Mouse (Mus musculus): Measurements from ENCODE around the gene Cdc73.
"Not testable (repeated sequence)": the region's sequence is repeated elsewhere in the genome, so short reads cannot be mapped to it uniquely, and the experiment has no call there.

Cdc73 gene

GRCm38 (mm10) chr1:143702741-143703262, at the start of gene Cdc73:
Cdc73 (minus strand) TSS chr1:143702893.
- DNase-seq = peak; percentile 92 to 95

DNA sequence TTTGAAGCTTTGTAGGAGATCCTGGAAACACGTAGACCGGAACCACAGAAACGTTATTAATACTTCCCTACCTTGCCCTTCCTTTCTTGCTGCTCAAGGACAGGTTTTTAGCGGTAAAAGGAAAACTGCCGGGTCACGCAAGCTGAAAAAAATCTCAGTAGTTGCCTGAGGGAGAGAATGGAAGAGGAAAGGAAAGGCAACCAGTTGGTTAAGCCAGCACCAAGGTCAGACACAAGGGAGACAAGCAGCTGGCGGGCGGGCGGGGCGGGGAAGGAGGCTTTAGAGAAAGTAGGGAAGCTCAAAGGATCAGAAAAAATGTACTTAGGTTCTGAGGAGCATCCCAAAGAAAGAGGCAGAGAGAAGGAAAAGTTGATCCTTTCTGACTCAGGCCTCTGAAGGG, 43.2 kb upstream of the Cdc73 start:
- no peak for DNase-seq

DNA sequence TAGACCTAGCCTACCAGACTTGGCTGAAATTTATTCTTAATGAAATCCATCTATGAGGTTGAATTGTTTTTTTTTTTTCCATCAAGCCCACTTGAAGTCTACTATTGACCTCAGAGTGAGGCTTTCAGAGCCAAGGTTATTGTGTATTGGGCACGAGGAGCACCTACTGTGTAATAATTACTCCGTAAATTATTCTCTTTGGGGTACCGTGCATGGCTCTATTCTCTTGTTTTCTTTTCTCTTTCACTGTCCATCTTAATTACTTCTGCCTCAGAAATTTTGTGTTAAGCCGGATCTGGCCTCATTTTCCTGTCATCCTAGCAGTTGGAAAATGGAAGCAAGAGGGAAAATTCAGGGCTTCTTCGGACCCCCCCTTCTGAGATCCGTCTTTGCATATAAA, 39.5 kb upstream of the Cdc73 start:
- DNase-seq = no peak

- no peak for DNase-seq
Observed at GRCm38 (mm10) chr1:143741331-143741730, 38.6 kb upstream of the Cdc73 start.

DNA sequence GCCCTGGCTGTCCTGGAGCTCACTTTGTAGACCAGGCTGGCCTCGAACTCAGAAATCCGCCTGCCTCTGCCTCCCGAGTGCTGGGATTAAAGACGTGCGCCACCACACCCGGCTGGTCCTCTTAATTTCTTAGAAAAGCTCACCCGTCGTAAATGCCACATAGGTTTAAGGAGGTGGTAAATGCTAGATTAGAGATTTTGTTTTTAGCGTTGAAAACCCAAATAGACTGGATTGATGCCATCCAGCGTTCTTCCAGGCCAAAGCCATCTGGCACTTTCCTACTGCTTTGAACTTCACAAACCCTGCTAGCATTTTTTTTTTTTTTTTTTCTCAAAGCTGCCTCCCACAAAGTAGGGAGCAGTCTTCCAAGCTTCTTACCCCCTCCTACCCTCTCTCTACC, 37.9 kb upstream of the Cdc73 start:
- no peak for DNase-seq

- DNase-seq = peak; percentile 90 to 93
Observed at GRCm38 (mm10) chr1:143739361-143740350, 37.0 kb upstream of the Cdc73 start.

DNA sequence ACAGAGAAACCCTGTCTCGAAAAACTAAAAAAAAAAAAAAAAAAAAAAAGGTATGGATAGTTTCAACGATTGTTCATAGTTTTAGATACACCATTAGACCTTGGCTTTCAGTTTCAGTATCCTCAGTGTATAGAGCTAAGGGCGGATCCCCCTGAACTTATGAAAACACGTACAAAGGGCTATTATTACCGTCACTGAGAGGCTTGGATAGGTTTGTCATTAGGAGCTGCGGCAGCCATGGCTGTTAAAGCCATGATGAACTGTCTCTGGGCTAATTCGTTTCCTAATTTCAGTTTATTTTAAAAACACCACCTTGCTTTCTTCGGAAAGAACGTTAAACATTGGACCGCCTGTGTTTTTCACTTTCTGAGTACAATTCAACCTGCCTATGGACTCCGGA, 36.1 kb upstream of the Cdc73 start:
- DNase-seq = no peak

DNA sequence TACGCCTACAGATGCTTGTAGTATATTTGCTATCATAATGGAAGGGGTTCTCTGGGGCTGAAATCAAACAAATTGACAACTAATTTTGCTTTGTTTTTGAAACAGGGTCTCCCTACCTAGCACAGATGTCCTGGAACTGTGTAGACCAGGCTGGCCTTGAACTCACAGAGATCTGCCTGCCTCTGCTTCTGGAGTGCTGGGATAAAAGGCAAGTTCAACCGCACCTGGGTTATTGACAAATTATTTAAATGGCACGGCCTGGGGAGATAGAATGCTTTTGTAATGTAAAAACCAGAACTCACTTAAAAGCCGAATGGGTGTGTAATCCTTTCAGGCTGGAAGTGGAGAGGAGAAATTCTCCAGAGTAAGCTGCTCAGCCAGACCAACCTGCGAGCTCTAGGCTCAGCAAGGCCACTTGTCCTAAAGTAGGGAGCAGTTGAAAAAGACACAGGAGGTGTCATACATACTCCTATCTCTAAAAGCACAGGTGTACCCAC, 31.3 kb upstream of the Cdc73 start:
- DNase-seq = no peak

- no peak for DNase-seq
Observed at GRCm38 (mm10) chr1:143731691-143732090, 29.0 kb upstream of the Cdc73 start.

- DNase-seq = peak; percentile 10 to 26
Observed at GRCm38 (mm10) chr1:143730899-143731298, 28.2 kb upstream of the Cdc73 start.

- DNase-seq = no peak
Observed at GRCm38 (mm10) chr1:143727701-143728445, 25.2 kb upstream of the Cdc73 start.

- no peak for DNase-seq
Observed at GRCm38 (mm10) chr1:143724456-143725064, 21.9 kb upstream of the Cdc73 start.

DNA sequence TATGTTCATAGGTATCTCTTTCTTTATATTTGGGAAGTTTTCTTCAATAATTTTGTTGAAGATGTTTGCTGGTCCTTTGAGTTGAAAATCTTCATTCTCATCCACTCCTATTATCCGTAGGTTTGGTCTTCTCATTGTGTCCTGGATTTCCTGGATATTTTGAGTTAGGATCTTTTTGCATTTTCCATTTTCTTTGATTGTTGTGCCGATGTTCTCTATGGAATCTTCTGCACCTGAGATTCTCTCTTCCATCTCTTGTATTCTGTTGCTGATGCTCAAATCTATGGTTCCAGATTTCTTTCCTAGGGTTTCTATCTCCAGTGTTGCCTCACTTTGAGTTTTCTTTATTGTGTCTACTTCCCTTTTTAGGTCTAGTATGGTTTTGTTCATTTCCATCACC, 13.3 kb upstream of the Cdc73 start, which contains the start of gene Glrx2:
Glrx2 (plus strand) TSS at position 301 of the 400 bp plus-strand sequence.
- not testable (repeated sequence) for DNase-seq

- no peak for DNase-seq
Observed at GRCm38 (mm10) chr1:143710627-143710976, 7.9 kb upstream of the Cdc73 start.

- DNase-seq = no peak
Observed at GRCm38 (mm10) chr1:143709966-143710626, 7.4 kb upstream of the Cdc73 start.

DNA sequence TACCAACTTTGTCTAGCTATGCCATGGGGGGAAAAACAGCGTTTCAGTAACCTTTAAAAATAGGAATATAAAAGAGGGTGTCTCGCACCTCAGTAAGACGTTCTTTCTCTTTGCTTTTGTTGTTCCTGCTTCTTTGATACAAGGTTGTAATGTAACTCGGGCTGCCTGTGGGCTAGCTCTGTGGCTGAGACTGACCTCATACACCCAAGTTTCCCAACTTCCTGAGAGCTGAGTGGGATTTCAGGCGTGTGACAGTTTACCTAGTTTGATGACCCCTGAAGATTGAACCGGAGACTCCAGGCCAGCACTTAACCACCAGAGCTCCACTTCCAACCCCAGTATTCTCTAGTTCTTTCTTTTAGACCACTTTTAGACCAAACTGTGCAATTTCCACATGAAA, 5.7 kb upstream of the Cdc73 start:
- DNase-seq = no peak

- DNase-seq = no peak
Observed at GRCm38 (mm10) chr1:143707006-143707405, 4.3 kb upstream of the Cdc73 start.

DNA sequence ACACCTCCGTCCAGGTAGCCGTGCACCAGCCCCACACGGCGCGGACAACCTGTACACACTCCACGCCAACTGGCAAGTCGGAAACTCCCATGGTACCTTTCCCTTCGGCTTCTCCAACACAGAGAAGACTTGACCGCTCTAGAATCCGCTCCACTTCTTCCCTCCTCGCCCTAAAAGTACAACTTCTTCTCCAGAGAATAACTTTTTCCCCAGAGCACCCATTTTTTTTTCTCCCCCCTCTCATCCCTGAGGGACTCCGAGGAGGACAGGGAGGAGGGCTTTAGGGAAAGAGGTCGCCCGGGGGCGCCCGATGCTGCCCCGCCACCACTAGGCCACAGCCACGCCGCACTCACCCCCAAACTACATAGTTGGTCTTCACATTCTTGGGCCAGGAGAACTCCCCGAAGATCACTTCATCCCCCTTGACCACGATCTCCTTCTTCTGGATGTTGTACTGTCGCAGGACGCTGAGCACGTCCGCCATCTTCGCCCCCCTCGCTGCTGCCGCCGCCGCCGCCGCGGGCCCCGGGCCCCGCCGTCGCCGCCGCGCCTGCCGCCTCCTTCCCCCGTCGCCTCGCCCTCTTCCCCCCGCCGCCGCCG, 452 bp downstream of the Cdc73 start:
- DNase-seq = peak in 1 of 2 experiments; percentile 33

GRCm38 (mm10) chr1:143701736-143702135, 957 bp downstream of the Cdc73 start:
- DNase-seq = no peak

DNA sequence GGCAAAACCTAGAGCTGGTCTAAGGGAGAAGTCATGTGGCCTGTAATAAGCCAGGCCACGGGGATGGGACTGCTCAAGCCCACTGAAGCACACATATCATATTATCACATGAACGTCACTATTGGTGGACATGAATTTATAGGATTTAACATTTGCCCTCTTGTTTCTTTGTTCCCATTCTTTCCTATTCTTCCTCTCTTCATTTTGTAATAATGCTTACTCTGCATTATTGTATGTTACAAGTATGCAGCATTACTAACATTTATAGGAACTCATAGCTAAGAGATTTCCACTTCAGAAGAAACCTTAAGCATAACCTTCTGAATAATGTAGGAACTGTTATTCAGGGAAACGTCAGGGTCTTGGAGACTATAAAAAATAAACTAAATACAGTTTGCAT, 17.8 kb downstream of the Cdc73 start:
- no peak for DNase-seq

- no peak for DNase-seq
Observed at GRCm38 (mm10) chr1:143681108-143681507, 21.6 kb downstream of the Cdc73 start.
